Mouse (Mus musculus): Measurements from ENCODE around the gene Efna4.

The Efna4 gene

GRCm38 (mm10) chr3:89304440-89304839 lies 33.4 kb downstream of the Efna4 start:
- no peak for DNase-seq

- no peak for DNase-seq
These were observed 37.3 kb downstream of the Efna4 start for GRCm38 (mm10) chr3:89300514-89300913.

DNA sequence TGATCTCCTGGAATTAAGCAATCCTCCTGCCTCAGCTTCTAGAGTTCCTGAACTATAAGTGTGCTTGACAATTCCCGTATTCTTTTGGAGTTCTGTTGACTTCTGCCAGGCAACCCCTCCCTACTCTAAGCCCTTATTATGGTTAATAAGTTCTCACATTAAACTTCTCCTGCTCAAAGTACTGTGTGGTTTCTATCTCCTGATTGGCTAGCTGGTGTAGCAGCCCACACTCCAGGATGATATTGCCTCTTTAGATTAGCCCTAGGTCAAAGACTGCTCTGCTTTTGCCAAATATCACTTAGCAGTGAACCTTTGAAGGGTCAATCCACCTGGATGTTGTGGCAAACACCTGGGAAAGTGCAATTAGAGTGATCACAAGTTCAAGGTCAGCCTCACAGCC lies 37.8 kb downstream of the Efna4 start:
- DNase-seq, result no peak

DNA sequence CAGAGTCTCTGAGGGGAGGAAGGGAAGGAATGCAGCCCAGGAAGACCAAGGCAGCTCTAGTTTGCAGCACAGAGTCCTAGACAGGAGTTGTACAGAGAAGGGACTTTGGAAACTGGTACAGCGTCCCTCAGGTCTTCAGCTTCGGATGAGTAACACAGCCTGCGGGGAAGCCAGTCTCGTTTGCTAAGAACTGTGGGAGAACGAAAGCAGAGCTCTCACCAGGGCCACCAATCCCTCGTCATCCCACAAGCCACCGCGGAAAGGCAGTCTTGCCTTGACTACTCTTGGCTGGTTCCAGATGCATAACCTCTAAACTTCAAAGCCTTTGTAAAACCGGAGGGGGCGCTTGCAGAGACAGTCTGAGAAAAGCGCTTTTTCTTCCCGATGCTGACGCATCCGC lies 38.3 kb downstream of the Efna4 start:
- DNase-seq, result no peak

DNA sequence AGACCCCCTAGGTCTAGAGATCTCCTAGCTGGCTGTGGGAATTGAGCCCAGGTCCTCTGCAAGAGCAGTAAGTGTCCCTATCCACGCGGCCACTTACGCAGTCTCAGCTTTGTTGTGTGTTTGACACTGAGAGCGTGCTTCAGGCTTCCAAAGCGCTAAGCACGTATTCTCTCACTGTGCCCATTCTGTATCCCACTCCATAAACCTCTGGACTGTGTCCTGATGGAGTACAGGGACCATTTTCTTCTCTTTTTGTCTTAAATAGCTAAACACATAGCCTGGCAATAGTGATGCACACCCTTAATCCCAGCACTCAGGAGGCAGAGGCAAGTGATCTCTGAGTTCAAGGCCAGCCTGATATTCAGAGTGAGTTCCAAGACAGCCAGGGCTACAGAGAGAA lies 38.9 kb downstream of the Efna4 start:
- DNase-seq, result no peak

- no peak for DNase-seq
These were observed 40.9 kb downstream of the Efna4 start for GRCm38 (mm10) chr3:89296761-89297396.

DNA sequence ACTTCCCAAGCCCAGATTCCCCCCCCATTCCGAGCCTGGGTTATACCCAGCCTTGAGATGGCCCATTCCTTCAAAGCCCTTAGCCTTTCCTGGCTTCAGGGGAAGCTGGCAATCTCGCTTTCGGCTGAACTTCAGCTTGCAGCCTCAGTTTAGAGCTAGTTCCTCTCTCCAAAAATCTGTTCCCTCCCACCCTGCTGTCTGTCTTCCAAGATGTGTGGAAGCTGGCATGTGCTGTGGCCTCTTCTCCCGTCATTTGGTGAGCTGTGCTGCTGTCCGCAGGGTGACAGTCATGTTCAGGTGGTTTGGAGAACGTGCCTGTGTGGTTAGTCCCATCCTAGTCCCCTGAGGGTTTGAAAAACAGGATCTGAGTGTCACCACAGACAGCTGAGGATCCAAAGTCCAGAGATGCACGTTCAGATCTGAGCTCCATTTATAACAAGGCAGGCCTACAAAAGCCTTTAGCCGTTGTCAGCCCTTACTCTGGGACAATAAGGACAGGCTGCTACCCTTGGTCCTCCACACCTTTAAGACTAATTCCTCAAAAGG lies 42.1 kb downstream of the Efna4 start:
- no peak for DNase-seq

DNA sequence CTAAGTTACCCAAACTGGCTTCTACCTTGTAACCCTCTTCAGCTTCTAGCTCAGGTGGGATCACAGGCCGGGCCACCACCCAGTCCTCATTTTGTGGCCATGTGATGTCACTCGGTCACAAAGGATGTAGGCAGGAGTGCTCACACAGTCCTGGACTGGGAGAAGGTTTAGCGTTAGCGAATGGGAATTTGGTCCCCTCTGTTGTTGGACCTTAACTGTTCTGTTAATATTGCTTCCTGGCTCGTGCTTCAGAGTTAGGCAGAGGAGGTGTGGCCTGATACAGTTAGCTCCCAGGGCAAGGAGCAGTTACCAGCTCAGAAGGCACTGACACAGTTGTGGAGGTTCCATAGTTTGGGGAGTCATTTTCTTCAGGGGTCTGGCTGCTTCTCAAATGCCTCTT lies 43.6 kb downstream of the Efna4 start:
- DNase-seq, result no peak

DNA sequence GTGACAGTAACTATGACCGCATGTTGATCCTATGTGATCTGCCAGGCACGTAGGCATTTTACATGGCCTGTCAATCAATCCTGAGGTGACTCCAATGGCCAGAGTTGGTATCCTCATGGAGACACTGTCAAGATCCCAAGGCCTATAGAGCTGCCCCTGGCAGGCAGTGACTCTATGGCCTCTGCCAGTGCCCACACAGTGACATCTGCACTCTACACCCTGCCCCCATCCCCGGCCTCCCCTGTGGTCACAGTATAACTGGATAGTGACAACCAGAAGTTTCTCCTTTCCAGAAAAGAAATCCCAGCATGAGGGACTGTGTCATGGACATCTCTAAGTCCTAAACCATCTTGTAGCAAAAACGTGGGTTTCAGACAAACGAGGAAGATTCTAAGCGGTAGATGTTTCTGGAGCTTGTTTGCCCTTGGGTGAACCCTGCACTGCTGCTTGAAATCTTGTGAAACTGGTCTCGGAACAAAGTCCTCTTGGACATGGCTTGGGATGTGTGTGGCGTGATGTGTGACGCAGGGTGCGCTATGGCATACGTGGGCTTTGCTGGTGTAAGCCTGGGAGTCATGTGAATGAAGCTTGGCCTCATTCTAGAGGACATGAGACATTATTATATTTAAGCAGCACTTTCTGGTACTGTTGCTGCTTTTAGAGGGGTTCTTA lies 44.4 kb downstream of the Efna4 start:
- no peak for DNase-seq

- no peak for DNase-seq
These were observed 45.5 kb downstream of the Efna4 start for GRCm38 (mm10) chr3:89292303-89292702.

DNA sequence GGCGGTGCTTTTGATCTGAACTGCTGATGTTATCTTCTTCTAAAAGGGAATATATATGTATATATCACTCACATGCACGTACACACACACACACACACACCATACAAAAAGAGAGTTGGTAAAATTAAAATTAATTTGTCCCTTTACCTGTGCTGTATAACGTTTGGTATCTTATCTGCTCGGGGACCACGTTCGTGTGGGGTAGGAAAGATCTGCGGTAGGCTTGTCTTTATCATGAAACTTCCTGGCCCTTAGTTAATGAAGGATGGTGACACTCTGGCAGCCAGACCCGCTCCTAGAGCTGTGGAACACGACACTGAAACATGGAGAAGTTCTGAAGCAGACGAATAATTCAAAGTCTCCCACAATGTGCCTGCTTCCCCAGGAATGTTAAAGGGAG lies 46.0 kb downstream of the Efna4 start:
- no peak for DNase-seq

DNA sequence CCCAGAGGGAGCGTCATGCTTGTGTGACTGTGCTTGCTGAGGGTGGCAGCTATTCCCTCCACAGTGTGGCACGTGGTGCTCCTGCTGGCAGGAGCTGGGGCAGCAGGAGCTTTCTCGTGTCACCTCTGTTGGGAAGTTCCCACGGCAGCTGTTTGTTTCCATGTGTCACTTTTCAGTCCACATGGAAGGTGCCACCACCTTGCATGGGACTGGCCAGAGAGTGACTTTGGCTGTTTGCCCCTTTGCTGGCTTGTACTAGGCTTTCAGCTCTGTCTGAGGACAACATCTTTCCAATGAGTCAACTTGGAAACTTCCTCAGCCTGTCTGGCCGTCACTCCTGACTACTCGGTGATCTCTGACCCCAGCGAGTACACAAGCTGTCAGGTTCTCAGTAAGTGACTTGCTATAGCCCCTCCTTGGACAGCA lies 49.3 kb downstream of the Efna4 start:
- DNase-seq, result no peak

- no peak for DNase-seq
These were observed 50.5 kb downstream of the Efna4 start for GRCm38 (mm10) chr3:89287286-89287685.

- DNase-seq, result no peak
These were observed 52.3 kb downstream of the Efna4 start for GRCm38 (mm10) chr3:89285526-89285925.

DNA sequence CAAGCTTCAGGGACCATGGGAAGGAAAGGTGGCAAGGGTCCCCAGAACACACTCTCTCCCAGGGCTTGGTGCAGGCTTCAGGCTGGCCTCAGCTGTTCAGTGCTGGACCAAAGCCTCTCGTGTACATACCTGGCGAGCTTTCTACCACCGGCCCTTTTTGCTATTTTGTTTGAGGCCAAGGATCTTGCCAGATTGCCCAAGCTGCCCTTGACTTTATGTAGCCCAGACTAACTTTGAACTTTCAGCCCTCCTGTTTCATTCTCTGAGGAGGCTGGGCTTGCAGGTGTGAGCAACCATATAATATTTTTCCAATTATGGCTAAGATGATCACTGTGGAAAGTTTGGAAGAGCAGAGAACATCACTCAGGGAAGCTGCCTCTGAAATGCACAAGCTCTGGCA lies 53.6 kb downstream of the Efna4 start:
- DNase-seq, result no peak
